Mouse (Mus musculus): ENCODE measurements around the gene Purb. TPM values are rescaled to one million over a fixed set of nuclear protein-coding genes. Genes with fewer than 3 reads are reported as not detected.
A peak's percentile ranks its signal among the peaks of the same experiment; 100 is the strongest.

The Purb gene
- polyA plus RNA-seq, 1 experiment, result 33.2 TPM

- Histone ChIP-seq H3K4me2 (ENCODE audit: low read depth) (peak overlapping the region; percentile 92), H3K36me3 (ENCODE audit: control insufficient read depth, insufficient read depth) (peaks cover 41% of the 10 kb centered on the region), H3K79me2 (ENCODE audit: control insufficient read depth, insufficient read depth) (peaks cover 83% of the 10 kb centered on the region), H3K27me3 (ENCODE audit: control insufficient read depth, insufficient read depth, insufficient read length) (no peaks in the 10 kb centered on the region), H3ac (ENCODE audit: control insufficient read depth, insufficient read length) (no peak overlapping the region), H3K4me3 (peak overlapping the region; percentile 63)
- TF ChIP-seq MAX (IDR thresholded peaks at IDR 0.05; ENCODE audit: low read depth) (no peak), POLR2AphosphoS2 (IDR thresholded peaks at IDR 0.05; ENCODE audit: insufficient read length, low read depth) (no peak), TCF12 (IDR thresholded peaks at IDR 0.05; ENCODE audit: insufficient read depth, poor library complexity, severe bottlenecking) (no peak), REST (IDR thresholded peaks at IDR 0.05; ENCODE audit: insufficient read depth, insufficient read length) (no peak), E2F4 (IDR thresholded peaks at IDR 0.05; ENCODE audit: insufficient read depth) (no peak), TCF3 (IDR thresholded peaks at IDR 0.05; ENCODE audit: insufficient read length, low read depth) (no peak), USF1 (IDR thresholded peaks at IDR 0.05; ENCODE audit: low read depth) (no peak), POLR2A (IDR thresholded peaks at IDR 0.05; ENCODE audit: insufficient read length, low read depth) (no peak), MYOG (IDR thresholded peaks at IDR 0.05; ENCODE audit: control insufficient read depth in 1 of 3, insufficient read depth in 1 of 3, insufficient read length in 2 of 3, low read depth in 2 of 3) (no peak), CEBPB (IDR thresholded peaks at IDR 0.05; ENCODE audit: insufficient read depth, poor library complexity, severe bottlenecking) (no peak), SRF (IDR thresholded peaks at IDR 0.05; ENCODE audit: control insufficient read depth, insufficient read length, low read depth) (no peak), MYOD1 (IDR thresholded peaks at IDR 0.05; ENCODE audit: control insufficient read depth in 1 of 3, insufficient read length in 2 of 3, low read depth in 2 of 3) (no peak)
Observed at GRCm38 (mm10) chr11:6471493-6471892, 4.2 kb downstream of the Purb start.

- Histone ChIP-seq H3K36me3 (ENCODE audit: control insufficient read depth, insufficient read depth) (peaks cover 45% of the 10 kb centered on the region), H3K4me3 (peak overlapping the region; percentile 63), H3ac (ENCODE audit: control insufficient read depth, insufficient read length) (no peak overlapping the region), H3K79me2 (ENCODE audit: control insufficient read depth, insufficient read depth) (peaks cover 88% of the 10 kb centered on the region), H3K4me2 (ENCODE audit: low read depth) (peak overlapping the region; percentile 92), H3K27me3 (ENCODE audit: control insufficient read depth, insufficient read depth, insufficient read length) (no peaks in the 10 kb centered on the region)
- TF ChIP-seq REST (IDR thresholded peaks at IDR 0.05; ENCODE audit: insufficient read depth, insufficient read length), result no peak
- no peak for TF ChIP-seq POLR2A (IDR thresholded peaks at IDR 0.05; ENCODE audit: insufficient read length, low read depth)
- TF ChIP-seq SRF (IDR thresholded peaks at IDR 0.05; ENCODE audit: control insufficient read depth, insufficient read length, low read depth), result no peak
- no peak for TF ChIP-seq TCF3 (IDR thresholded peaks at IDR 0.05; ENCODE audit: insufficient read length, low read depth)
- TF ChIP-seq TCF12 (IDR thresholded peaks at IDR 0.05; ENCODE audit: insufficient read depth, poor library complexity, severe bottlenecking), result no peak
- no peak for TF ChIP-seq USF1 (IDR thresholded peaks at IDR 0.05; ENCODE audit: low read depth)
- TF ChIP-seq MAX (IDR thresholded peaks at IDR 0.05; ENCODE audit: low read depth), result no peak
- no peak for TF ChIP-seq E2F4 (IDR thresholded peaks at IDR 0.05; ENCODE audit: insufficient read depth)
- TF ChIP-seq MYOG (IDR thresholded peaks at IDR 0.05; ENCODE audit: control insufficient read depth in 1 of 3, insufficient read depth in 1 of 3, insufficient read length in 2 of 3, low read depth in 2 of 3), result no peak
- TF ChIP-seq CEBPB (IDR thresholded peaks at IDR 0.05; ENCODE audit: insufficient read depth, poor library complexity, severe bottlenecking), result no peak
- TF ChIP-seq POLR2AphosphoS2 (IDR thresholded peaks at IDR 0.05; ENCODE audit: insufficient read length, low read depth), result no peak
- TF ChIP-seq MYOD1 (IDR thresholded peaks at IDR 0.05; ENCODE audit: control insufficient read depth in 1 of 3, insufficient read length in 2 of 3, low read depth in 2 of 3), result no peak
Observed at GRCm38 (mm10) chr11:6471054-6471453, 4.7 kb downstream of the Purb start.

GRCm38 (mm10) chr11:6468541-6468940 is 7.2 kb downstream of the Purb start:
- H3K36me3 ChIP-seq (ENCODE audit: control insufficient read depth, insufficient read depth), result peaks cover 38% of the 10 kb centered on the region
- H3ac ChIP-seq (ENCODE audit: control insufficient read depth, insufficient read length), result no peak overlapping the region
- peaks cover 74% of the 10 kb centered on the region for H3K79me2 ChIP-seq (ENCODE audit: control insufficient read depth, insufficient read depth)
- TF ChIP-seq TCF12 (IDR thresholded peaks at IDR 0.05; ENCODE audit: insufficient read depth, poor library complexity, severe bottlenecking) (no peak), SRF (IDR thresholded peaks at IDR 0.05; ENCODE audit: control insufficient read depth, insufficient read length, low read depth) (no peak), TCF3 (IDR thresholded peaks at IDR 0.05; ENCODE audit: insufficient read length, low read depth) (no peak), CEBPB (IDR thresholded peaks at IDR 0.05; ENCODE audit: insufficient read depth, poor library complexity, severe bottlenecking) (no peak), MYOD1 (IDR thresholded peaks at IDR 0.05; ENCODE audit: control insufficient read depth in 1 of 3, insufficient read length in 2 of 3, low read depth in 2 of 3) (no peak), POLR2AphosphoS2 (IDR thresholded peaks at IDR 0.05; ENCODE audit: insufficient read length, low read depth) (no peak), POLR2A (IDR thresholded peaks at IDR 0.05; ENCODE audit: insufficient read length, low read depth) (no peak), MAX (IDR thresholded peaks at IDR 0.05; ENCODE audit: low read depth) (no peak), USF1 (IDR thresholded peaks at IDR 0.05; ENCODE audit: low read depth) (no peak), E2F4 (IDR thresholded peaks at IDR 0.05; ENCODE audit: insufficient read depth) (no peak), REST (IDR thresholded peaks at IDR 0.05; ENCODE audit: insufficient read depth, insufficient read length) (no peak), MYOG (IDR thresholded peaks at IDR 0.05; ENCODE audit: control insufficient read depth in 1 of 3, insufficient read depth in 1 of 3, insufficient read length in 2 of 3, low read depth in 2 of 3) (no peak)
- peak overlapping the region; percentile 92 for H3K4me2 ChIP-seq (ENCODE audit: low read depth)
- no peaks in the 10 kb centered on the region for H3K27me3 ChIP-seq (ENCODE audit: control insufficient read depth, insufficient read depth, insufficient read length)
- H3K4me3 ChIP-seq, result peak overlapping the region; percentile 63

- no peak overlapping the region for H3ac ChIP-seq (ENCODE audit: control insufficient read depth, insufficient read length)
- peaks cover 18% of the 10 kb centered on the region for H3K36me3 ChIP-seq (ENCODE audit: control insufficient read depth, insufficient read depth)
- TF ChIP-seq TCF3 (IDR thresholded peaks at IDR 0.05; ENCODE audit: insufficient read length, low read depth) (no peak), MYOG (IDR thresholded peaks at IDR 0.05; ENCODE audit: control insufficient read depth in 1 of 3, insufficient read depth in 1 of 3, insufficient read length in 2 of 3, low read depth in 2 of 3) (no peak)
- H3K79me2 ChIP-seq (ENCODE audit: control insufficient read depth, insufficient read depth), result peaks cover 40% of the 10 kb centered on the region
- no peak overlapping the region for H3K4me3 ChIP-seq
- H3K4me2 ChIP-seq (ENCODE audit: low read depth), result no peak overlapping the region
- no peaks in the 10 kb centered on the region for H3K27me3 ChIP-seq (ENCODE audit: control insufficient read depth, insufficient read depth, insufficient read length)
Observed at GRCm38 (mm10) chr11:6465122-6465521, 10.6 kb downstream of the Purb start.

Measured in myocyte (in vitro differentiated cells).